Mouse (Mus musculus): ENCODE results near the gene Myo5a.

DNA sequence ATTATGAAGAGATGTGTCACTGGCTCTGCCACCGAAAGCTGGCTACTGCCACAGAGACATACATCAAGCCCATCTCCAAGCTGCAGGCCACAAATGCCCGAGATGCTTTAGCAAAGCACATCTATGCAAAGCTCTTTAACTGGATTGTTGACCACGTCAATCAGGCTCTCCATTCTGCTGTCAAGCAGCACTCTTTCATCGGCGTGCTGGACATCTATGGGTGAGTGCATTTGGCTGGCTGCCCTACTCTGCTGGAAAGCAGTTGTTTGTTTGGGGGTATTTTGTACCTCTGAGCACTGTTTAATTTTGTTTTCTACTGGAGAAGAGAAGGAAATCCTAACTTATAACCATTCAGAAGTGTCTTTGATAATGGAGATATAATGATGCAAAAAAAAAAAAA is 76.1 kb downstream of the Myo5a start:
- TF ChIP-seq POLR2A (IDR thresholded peaks at IDR 0.05; ENCODE audit: low read depth, low read length) = no peak
- no peak for TF ChIP-seq CTCF (IDR thresholded peaks at IDR 0.05; ENCODE audit: extremely low read depth, insufficient read depth, insufficient read length, insufficient replicate concordance)

Data from spleen, adult 2 months (tissue).